Mouse (Mus musculus) liver, adult 2 months (tissue): Measurements from ENCODE around the gene Gtf3c2. TPM values are rescaled to one million over a fixed set of nuclear protein-coding genes. Genes with fewer than 3 reads are reported as not detected.
A peak's percentile ranks its signal among the peaks of the same experiment; 100 is the strongest.

ENCODE experiments used
- DNase-seq: peaks from one replicate; pipeline ENCODE4 v3.0.0-alpha.2; 2011; ENCODE audit warnings: low read depth, low spot score; ENCODE audit errors: extremely low read depth
- H3K27ac ChIP-seq: fragments of 200-500 bp; replicated peaks from 2 replicates; pipeline ENCODE4 v1.5.1; 2012; ENCODE audit warnings: low read depth, mild to moderate bottlenecking, control low read depth, inconsistent platforms, low read length; ENCODE audit not compliant: insufficient read depth
- H3K27me3 ChIP-seq: fragments of 200-500 bp; 2 replicates; pipeline ENCODE4 v1.6.1; 2012; ENCODE audit warnings: mild to moderate bottlenecking, moderate library complexity, low read length, inconsistent platforms; ENCODE audit not compliant: control insufficient read depth, insufficient read depth
- H3K36me3 ChIP-seq: fragments of 200-500 bp; 2 replicates; pipeline ENCODE4 v1.6.1; 2012; ENCODE audit warnings: low read length, inconsistent platforms; ENCODE audit not compliant: control insufficient read depth, insufficient read depth
- H3K4me1 ChIP-seq: fragments of 200-500 bp; 2 replicates; pipeline ENCODE4 v1.6.1; 2011; ENCODE audit warnings: low read length; ENCODE audit not compliant: control insufficient read depth, insufficient read depth
- H3K4me3 ChIP-seq: fragments of 200-500 bp; 2 replicates; pipeline ENCODE4 v1.5.1; 2011; ENCODE audit warnings: low read depth, mild to moderate bottlenecking, control low read depth, low read length, moderate library complexity; ENCODE audit not compliant: insufficient read depth
- H3K79me2 ChIP-seq: fragments of 200-500 bp; 2 replicates; pipeline ENCODE4 v1.6.1; 2012; ENCODE audit warnings: inconsistent platforms, mild to moderate bottlenecking, low read length, moderate library complexity; ENCODE audit not compliant: control insufficient read depth, insufficient read depth
- H3K9ac ChIP-seq: fragments of 200-500 bp; 2 replicates; pipeline ENCODE4 v1.6.1; 2012; ENCODE audit warnings: low read depth, mild to moderate bottlenecking, control low read depth, inconsistent platforms, low read length
- CTCF ChIP-seq: fragments of 200-500 bp; IDR thresholded peaks from 2 replicates; pipeline ENCODE4 v1.5.1; 2011; ENCODE audit warnings: low read depth, low read length, control low read depth
- POLR2A ChIP-seq: fragments of 200-500 bp; IDR thresholded peaks from 2 replicates; pipeline ENCODE4 v1.6.1; 2011; ENCODE audit warnings: low read length, control low read depth; ENCODE audit not compliant: insufficient read depth; ENCODE audit errors: extremely low read depth
- WGBS: fragments of 180-500 bp; shearing (Covaris S2); methylation state at CpG from one replicate; pipeline ENCODE4 v1.1.7; 2018; 5-methylcytosine and 5-hydroxymethylcytosine counted together
- polyA plus RNA-seq: library from polyadenylated mRNA; depleted of rRNA; stranded (reverse); fragments of >200 nt; gene quantifications from 2 replicates; pipeline ENCODE4 v1.2.3, GENCODE M21; 2012
- total RNA-seq: library from RNA; depleted of rRNA; stranded (reverse); fragments of >200 nt; gene quantifications from 2 replicates; pipeline ENCODE4 v1.2.3, GENCODE M21; 2014

The Gtf3c2 gene
- total and polyA plus RNA-seq, 2 experiments = 10.9 to 33.0 TPM

DNA sequence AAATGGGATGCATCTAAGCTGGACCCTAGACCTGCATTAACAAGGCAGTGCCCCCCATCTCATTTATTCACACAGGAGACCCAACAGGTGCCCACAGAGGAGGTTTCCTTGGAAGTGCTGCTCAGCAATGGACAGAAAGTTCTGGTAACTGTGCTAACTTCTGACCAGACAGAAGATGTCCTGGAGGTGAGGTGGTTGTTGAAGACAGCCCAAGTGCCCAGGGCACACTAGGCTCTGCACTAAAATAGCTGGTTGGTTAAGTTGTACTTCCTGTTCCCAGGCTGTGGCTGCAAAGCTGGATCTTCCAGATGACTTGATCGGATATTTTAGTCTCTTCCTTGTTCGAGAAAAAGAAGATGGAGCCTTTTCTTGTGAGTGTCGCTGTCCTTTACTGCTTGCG is 15.7 kb upstream of the Gtf3c2 start:
- 95% methylated on average over 4 of the region's 4 CpGs for WGBS
- H3K9ac ChIP-seq = no peak overlapping the region
- H3K4me1 ChIP-seq = peaks cover 5% of the 10 kb centered on the region

DNA sequence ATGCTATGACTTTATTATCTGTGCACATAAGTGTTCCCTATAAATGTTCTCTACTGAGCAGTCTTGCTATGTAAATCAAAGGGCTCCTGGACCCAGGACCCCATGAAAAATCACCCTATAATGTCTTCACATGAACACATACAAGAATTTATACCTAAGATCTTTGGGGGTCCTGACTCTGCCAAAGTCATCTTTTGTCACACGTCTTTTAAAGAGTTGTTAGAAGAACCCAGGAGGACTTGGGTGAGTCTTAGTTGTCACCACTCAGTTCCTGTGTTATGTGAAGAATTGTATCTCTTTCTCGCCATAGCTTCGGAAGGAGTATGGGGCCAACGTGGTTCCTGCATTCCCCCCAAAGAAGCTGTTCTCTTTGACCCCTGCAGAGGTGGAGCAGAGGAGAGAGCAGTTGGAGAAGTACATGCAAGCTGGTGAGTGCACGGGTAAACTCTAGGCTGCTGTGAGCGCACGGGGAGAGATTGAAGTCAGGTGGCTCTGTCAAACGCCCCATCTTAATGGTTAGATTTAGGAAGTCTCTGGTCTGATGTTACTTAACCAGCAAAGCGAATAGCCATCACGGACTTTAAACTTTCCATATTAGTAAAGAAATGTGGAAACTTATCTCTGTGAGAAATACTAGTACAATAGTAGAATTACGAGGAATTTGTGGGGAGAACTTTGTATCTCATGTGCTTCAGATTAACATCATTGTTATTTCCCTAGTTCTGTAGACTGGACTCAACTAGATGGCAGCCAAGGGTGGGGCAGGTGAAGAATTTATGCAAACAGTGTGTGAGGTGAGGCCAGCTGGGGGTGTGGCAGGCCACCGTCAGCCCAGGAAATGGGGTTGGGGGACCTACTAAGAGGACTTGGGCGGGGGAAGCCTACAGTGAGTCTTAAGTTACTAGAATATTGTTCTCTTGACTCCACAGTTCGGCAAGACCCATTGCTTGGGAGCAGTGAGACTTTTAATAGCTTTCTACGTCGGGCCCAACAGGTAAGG is 14.8 kb upstream of the Gtf3c2 start:
- H3K27ac ChIP-seq = no peak overlapping the region
- no peaks in the 10 kb centered on the region for H3K27me3 ChIP-seq
- no peak overlapping the region for H3K9ac ChIP-seq
- no peak overlapping the region for H3K4me3 ChIP-seq
- no peak for DNase-seq
- WGBS = 92% methylated on average over 16 of the region's 16 CpGs
- H3K4me1 ChIP-seq = peaks cover 5% of the 10 kb centered on the region
- peaks cover 35% of the 10 kb centered on the region for H3K36me3 ChIP-seq
- TF ChIP-seq CTCF = no peak
- no peak for TF ChIP-seq POLR2A
- H3K79me2 ChIP-seq = peaks cover 3% of the 10 kb centered on the region; the same call in 1 of the 2 replicates

More for the DNA sequence above, 15.7 kb upstream of the Gtf3c2 start:
- H3K36me3 ChIP-seq = peaks cover 35% of the 10 kb centered on the region
- no peaks in the 10 kb centered on the region for H3K27me3 ChIP-seq
- DNase-seq = no peak
- TF ChIP-seq CTCF (no peak), POLR2A (no peak)
- H3K27ac ChIP-seq = no peak overlapping the region
- no peak overlapping the region for H3K4me3 ChIP-seq
- peaks cover 10% of the 10 kb centered on the region for H3K79me2 ChIP-seq

DNA sequence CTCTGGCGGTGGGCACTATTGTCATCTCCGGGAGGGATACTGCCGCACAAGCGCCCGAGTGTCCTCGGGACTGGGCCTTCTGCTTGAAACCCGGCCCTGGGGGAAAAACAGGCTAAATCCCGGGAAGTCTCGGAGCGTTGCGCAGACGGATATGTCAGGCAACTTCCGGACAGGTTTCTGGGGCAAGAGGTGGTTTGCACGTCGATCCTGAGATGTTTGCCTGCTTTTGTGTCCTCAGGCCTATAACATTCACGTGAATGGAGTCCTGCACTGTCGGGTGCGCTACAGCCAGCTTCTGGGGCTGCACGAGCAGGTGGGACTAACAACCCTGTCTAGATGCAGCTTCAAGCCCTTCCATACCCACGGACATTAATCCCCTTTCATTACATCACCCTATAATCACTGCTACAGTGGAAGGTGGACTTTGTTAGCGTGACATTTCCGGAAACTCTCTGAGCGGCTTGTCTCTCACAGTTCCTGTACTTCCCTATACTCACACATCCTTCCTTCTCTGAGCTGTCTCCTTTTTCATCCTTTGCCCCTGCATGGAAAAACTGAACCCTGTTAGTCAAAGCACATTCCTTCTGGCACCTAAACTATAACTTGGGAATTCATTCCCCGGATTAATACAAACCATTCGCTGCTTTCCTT is 13.8 kb upstream of the Gtf3c2 start:
- Histone ChIP-seq H3K9ac (peak overlapping the region; percentile 78), H3K4me1 (peaks cover 5% of the 10 kb centered on the region), H3K27me3 (no peaks in the 10 kb centered on the region), H3K27ac (peak overlapping the region; percentile 70), H3K79me2 (peaks cover 3% of the 10 kb centered on the region; the same call in 1 of the 2 replicates), H3K36me3 (peaks cover 33% of the 10 kb centered on the region), H3K4me3 (peak overlapping the region; percentile 78)
- TF ChIP-seq CTCF = no peak
- TF ChIP-seq POLR2A = no peak
- 5% methylated on average over 25 of the region's 25 CpGs for WGBS
- DNase-seq = no peak

DNA sequence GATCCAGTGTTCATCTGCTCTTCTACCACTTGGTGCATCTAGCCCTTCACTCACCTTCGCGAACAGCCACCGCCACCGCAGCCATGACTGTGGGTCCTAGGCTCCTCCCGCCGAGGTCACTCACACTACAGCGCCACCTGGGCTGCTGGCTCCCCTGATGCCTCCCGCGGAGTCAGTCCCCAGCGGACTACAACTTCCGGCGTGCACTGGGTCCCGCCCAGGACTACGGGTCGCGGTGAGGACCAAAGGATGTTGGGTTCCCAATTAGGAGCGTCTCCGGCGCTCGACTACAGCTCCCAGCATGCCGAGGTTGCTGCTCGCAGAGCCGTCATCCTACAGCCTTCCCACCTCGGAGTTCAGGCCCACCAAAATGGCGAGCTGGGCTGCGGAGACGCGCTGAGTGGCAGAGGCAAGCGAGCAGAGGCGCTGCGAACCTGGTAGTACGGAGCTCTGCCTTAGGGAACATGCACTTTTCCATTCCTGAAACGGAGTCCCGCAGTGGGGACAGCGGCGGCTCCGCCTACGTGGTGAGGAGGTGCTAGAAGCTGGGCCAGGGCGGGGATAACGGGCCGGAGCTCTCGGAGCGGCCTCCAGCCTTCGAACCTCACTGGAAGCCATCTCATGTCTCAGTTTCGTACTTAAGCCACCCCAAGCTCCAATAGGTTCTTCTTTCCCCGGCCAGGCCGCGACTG is 13.1 kb upstream of the Gtf3c2 start, which contains the start of the genes Snx17 and Eif2b4:
Gene Snx17, plus strand, starts transcription at position 289 of the 692 bp plus-strand sequence.
Gene Eif2b4, minus strand, starts transcription at position 492 of the 692 bp plus-strand sequence.
- TF ChIP-seq CTCF = peak; percentile 51
- peak; percentile 41; the same call in 1 of the 2 replicates for TF ChIP-seq POLR2A
- DNase-seq = peak; percentile 96
- no peaks in the 10 kb centered on the region for H3K27me3 ChIP-seq
- peak within 1 kb of the TSS; percentile 80 for H3K9ac ChIP-seq
- peak within 1 kb of the TSS; percentile 80 for H3K27ac ChIP-seq
- WGBS = under 1% methylated on average over 48 of the region's 48 CpGs
- H3K36me3 ChIP-seq = peaks cover 33% of the 10 kb centered on the region
- peaks cover 5% of the 10 kb centered on the region for H3K4me1 ChIP-seq
- peaks cover 3% of the 10 kb centered on the region; the same call in 1 of the 2 replicates for H3K79me2 ChIP-seq
- H3K4me3 ChIP-seq = peak within 1 kb of the TSS; percentile 78

DNA sequence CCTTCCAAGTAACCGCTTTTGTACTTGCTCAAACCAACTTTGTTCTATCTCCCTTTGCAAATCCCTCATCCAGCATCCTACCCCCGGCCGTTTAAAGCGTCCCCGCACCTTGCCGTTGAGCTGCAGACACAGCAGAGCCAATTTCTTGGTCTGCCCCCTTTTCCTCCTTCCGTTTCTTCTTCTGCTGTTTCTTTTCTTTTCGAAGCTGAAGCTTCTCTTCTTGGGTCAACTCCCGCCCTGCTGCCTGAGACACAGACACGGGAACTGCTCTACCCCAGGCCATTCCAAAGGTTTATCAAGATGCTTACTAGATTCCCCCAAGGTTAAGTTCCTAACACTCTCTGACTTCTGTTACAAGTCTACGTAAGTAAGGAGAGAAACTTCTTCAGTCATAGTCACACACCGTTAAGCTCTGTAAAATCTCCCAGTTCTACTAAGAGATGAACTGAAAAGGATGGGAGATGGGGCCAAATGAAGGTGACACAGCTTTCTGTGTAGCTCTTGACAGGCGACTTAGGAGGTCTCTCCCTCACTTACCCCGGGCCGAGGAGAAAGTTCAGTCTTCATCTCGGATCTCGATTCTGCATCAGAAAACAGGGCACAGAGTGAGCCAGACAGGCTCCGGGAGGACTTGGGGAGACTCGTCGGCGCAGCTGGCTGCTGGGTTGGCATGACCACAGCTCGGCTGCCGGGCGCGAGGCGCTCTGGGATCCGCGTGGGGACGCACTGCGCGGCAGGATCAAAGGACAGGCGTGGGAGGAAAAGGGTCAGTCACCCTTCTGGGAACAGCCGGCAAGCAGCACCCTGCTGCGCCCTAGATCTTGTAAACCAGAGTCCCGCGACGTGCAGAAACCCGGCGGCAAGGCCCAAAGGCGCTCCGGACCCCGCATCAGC is 12.3 kb upstream of the Gtf3c2 start:
- peaks cover 3% of the 10 kb centered on the region; the same call in 1 of the 2 replicates for H3K79me2 ChIP-seq
- peak overlapping the region; percentile 80 for H3K27ac ChIP-seq
- H3K4me1 ChIP-seq = peaks cover 5% of the 10 kb centered on the region
- H3K27me3 ChIP-seq = no peaks in the 10 kb centered on the region
- TF ChIP-seq CTCF (peak; percentile 41; the same call in 1 of the 2 replicates), POLR2A (no peak)
- peak; percentile 83 for DNase-seq
- H3K36me3 ChIP-seq = peaks cover 37% of the 10 kb centered on the region
- H3K4me3 ChIP-seq = peak overlapping the region; percentile 78
- 8% methylated on average over 42 of the region's 42 CpGs for WGBS
- peak overlapping the region; percentile 80 for H3K9ac ChIP-seq
